Mouse (Mus musculus) frontal cortex, adult 2 months (tissue): Measurements from ENCODE around the gene Slc1a7. TPM values are rescaled to one million over a fixed set of nuclear protein-coding genes. Genes with fewer than 3 reads are reported as not detected.

ENCODE experiments used
- DNase-seq, 2 experiments: peaks; one replicate each; pipeline ENCODE4 v3.0.0; 2022; ENCODE audit warnings: low spot score in 1 of 2; ENCODE audit errors: extremely low spot score in 1 of 2
- polyA plus RNA-seq: library from polyadenylated mRNA; depleted of rRNA; stranded (reverse); fragments of >200 nt; gene quantifications from 2 replicates; pipeline ENCODE4 v1.2.3, GENCODE M21; 2012; rRNA removed

Gene Slc1a7
- 0.10 and 0.11 TPM in 2 replicates for polyA plus RNA-seq

GRCm38 (mm10) chr4:107967966-107968682, at the start of gene Slc1a7:
TSS of gene Slc1a7 (plus strand) at chr4:107968332.
- no peak for DNase-seq

- no peak for DNase-seq
Measured at GRCm38 (mm10) chr4:107920336-107920735, 47.8 kb upstream of the Slc1a7 start.

GRCm38 (mm10) chr4:107921152-107921695, 46.9 kb upstream of the Slc1a7 start:
- no peak for DNase-seq

GRCm38 (mm10) chr4:107921952-107922351, 46.2 kb upstream of the Slc1a7 start:
- no peak for DNase-seq

- DNase-seq: peak; percentile 46 to 77
Measured at GRCm38 (mm10) chr4:107923145-107923802, 44.9 kb upstream of the Slc1a7 start, which contains the start of gene Cpt2. TSS of gene Cpt2 (minus strand) at chr4:107923610.

GRCm38 (mm10) chr4:107923803-107924194, 44.3 kb upstream of the Slc1a7 start:
- DNase-seq: no peak

DNA sequence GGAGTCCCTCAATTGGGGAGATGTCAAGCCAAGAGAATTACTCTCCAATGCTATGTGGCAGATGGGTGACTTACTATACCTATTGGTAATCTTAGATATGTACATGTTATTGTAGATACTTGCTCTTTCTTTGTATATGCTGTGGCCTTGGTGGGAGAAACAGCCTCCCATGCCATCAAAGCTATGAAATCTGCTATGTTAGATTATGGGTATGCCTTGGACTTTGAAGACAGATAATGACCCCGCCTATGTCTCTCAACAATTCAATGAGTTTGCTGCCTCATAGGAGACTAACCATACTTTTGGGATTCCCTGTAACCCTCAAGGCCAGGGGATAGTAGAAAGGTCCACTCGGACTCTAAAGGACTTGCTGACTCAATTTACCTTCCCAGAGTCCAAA, 39.9 kb upstream of the Slc1a7 start:
- no peak for DNase-seq

GRCm38 (mm10) chr4:107928726-107929125, 39.4 kb upstream of the Slc1a7 start:
- no peak for DNase-seq

GRCm38 (mm10) chr4:107931453-107931852, 36.7 kb upstream of the Slc1a7 start:
- no peak for DNase-seq

DNA sequence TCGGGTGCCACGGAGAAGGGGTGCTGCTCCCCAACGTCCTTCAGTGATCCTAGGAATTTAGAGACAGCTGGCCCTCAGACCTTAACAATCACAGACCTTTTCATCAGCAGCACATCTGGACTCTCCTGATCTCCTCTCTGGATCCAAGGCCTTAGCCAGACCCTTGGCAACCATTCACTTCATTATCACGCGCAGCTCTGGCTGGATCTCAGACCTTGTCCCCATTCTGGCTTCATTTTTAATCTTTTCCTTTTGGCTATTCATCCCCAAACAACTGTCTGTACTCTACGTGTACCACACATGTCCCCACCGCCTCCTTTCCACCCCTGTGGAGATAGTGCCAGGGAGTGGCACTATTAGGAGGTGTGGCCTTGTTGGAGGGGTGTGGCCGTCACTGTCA, 34.9 kb upstream of the Slc1a7 start:
- no peak for DNase-seq

DNA sequence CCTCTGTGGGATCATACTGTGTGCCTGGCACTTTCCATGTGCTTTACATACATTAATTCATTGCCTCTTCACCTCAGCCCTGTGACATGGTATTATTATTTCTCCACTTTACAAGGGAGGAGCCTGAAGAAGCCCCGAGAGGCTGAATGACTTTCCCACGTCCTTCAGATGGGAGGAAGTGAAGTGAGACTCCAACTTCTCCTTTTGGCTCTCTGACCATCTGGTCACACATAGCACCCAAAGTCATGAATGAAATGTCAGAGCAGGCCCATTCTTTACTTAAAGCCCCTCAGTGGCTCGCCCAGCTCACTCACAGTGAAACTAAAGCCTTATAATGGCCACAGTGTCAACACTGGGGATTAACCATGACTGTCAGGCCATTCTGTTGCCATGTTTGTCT, 32.9 kb upstream of the Slc1a7 start:
- no peak for DNase-seq

DNA sequence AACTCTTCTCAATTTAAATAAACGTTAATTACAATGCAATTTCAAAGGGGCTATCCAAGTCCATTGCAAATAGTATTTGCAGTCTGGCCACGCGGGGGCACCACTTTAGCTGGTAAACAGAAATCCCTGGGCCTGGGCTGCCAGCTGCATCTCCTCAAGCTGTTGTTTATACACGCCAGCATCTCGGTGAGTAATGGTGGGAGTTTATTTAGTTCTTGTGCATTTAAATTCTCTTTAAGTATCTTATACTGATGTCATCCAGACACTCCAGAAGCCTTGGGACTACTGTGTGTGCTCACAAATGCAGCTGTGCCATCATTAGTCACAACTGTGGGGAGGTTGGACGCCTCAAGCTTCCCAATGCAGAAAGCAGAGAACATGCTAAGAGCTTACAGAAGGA, 30.8 kb upstream of the Slc1a7 start:
- DNase-seq: peak; percentile 51 to 75

- no peak for DNase-seq
Measured at GRCm38 (mm10) chr4:107938124-107938523, 30.0 kb upstream of the Slc1a7 start.

GRCm38 (mm10) chr4:107942741-107943140, 25.4 kb upstream of the Slc1a7 start:
- no peak for DNase-seq

DNA sequence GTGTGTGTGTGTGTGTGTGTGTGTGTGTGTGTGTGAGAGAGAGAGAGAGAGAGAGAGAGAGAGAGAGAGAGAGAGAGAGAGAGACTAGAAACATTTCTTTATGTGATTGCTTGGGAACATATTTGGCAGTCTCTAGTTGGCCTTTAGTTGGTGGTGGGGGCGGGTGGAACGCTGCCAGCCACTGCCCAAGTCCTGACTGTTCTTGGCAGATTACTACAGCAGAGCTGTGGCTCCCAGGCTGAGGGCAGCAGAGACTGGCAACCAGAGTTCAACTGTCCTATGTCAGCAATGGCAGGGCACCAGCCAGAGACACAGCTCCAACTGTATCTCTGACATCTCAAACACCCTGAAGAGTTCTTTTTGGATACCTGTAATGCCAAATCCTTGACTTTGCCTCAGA, 24.0 kb upstream of the Slc1a7 start:
- no peak for DNase-seq

DNA sequence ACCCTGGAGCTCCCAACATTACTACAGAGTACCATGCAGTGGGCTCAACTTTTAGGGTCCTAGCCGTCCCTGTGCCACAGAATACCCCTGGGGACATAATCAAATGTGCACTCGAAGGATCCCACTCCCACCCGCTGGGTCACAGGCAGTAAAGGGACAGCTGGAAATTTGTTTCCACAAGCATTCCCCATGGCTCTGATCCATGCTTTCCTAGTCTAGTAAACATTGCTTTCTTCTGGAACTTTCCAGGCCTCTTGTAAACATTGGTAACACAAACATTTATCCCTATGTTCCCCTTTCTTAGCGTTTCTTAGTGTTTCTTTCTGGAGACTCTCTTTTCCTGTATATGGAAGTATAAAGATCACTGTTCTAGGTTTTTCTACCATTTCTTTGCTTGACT, 18.2 kb upstream of the Slc1a7 start:
- no peak for DNase-seq

DNA sequence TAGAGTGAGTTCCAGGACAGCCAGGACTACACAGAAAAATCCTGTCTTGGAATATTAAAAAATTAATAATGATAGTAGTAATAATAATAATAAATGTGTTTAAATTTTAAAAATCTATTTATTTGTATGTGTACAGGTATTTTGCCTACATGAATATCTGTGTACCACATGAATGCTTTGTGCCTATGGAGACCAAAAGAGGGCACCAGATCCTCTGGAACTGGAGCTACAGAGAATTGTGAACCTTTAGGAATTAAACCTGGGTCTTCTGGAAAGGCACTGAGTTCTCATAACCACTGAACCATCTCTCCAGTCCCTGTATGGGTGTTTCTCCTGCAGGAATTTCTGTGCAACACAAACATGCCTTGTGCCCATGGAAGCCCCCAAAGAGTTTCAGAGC, 15.3 kb upstream of the Slc1a7 start:
- DNase-seq: peak in 1 of 2 experiments; percentile 35

DNA sequence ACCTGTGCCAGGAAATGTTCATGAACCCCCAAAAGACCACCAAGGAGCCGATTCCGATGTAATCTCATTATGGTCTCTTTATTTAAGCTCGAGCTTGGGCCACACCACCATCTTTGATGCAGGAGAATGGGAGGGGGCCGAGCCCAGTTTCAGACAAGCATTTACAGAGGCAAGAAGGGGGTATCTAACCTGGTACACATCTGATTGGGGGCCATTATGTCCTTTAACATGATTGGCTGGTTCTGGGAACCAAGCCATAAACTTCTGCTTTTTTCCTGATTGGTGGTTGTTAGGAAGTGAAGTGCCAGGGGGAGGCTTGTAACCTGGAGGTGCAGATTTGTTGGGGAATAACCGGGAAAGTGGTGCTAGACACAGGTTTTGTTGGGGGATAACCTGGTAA, 12.4 kb upstream of the Slc1a7 start:
- DNase-seq: no peak

GRCm38 (mm10) chr4:107958487-107958886, 9.6 kb upstream of the Slc1a7 start:
- no peak for DNase-seq

DNA sequence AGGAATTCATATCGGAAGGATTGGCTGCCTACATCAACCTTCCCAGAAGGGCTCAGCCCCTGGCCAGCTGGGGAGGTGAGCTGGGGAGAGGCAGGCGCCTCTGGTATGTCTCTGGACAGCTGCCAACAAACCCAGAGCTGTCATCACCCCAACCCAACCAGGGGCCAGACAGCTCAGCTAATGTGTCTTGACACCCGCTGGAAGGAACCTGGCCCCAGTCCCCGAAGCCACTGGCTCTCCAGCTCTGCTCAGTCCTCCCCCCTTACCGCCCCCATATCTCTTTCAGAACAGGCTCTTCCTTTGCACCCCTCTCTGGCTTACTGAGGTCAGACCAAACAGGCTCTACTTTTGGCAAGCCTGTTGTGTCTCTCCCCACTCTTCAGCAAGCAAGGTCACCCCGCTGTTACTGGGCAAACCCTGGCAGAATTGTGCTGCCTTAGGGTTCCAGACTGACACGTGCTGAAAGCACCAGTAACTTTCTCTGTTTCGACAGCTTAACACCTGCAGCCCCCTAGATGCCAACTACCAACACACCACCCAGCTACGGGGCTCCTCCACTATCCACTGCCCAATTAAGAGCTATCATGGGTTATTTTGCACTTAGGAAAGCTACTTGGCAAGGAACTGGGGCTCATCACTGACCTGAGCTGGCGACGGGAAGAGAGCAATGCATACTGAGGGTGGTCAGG, 5.9 kb upstream of the Slc1a7 start:
- no peak for DNase-seq

DNA sequence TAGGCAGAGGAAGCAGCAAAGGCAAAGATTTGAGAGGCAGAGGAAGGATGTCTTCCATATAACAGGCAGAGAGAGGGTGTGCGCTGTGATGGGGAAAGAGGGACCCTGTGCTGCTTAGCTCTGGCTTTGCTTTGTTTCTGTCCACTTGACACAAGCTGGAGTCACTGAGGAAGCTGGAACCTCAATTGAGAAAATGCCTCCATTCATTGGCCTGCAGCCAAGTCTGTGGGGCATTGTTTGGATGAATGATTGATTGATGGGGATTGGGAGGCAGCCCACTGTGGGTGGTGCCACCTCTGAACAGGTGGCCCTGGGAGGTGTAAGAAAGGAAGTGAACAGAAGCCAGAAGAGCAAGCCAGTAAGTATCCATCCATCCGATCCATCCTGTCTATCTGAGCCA, 5.3 kb upstream of the Slc1a7 start:
- DNase-seq: no peak
